Mouse (Mus musculus): ENCODE data around the gene Dpep2nb.

DNA sequence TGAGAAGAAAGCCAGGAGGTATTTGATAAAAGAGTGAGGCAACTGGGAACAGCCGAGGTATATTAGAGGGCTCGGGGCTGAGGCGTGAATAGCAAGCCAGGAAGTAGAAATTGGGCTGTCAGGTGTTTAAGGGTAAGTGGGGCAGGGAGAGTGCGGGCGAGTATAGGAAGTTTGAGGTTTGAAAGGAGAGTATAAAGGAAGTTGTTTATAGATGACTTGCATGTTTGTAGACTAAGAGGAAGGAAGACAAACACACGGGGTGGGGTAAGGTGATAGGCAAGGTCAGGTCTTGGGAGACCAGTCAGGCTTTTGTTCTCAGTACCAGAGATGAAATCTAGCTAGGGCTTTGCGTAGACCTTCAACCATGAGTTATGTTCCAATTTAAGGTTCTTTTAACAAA, 11.4 kb upstream of the Dpep2nb start:
- no peak for TF ChIP-seq CTCF (conservative IDR thresholded peaks at IDR 0.05 in 1 of 2, IDR thresholded peaks at IDR 0.05 in 1 of 2; ENCODE audit: low read depth in 2 of 2, low read length in 2 of 2)
- TF ChIP-seq RCOR1 (conservative IDR thresholded peaks at IDR 0.05; ENCODE audit: low read depth, low read length) = no peak
- TF ChIP-seq POLR2A (IDR thresholded peaks at IDR 0.05; ENCODE audit: low read depth, low read length) = no peak
- TF ChIP-seq POLR2AphosphoS2 (IDR thresholded peaks at IDR 0.05; ENCODE audit: low read depth, low read length) = no peak
- no peak for TF ChIP-seq MEF2A (IDR thresholded peaks at IDR 0.05; ENCODE audit: borderline replicate concordance, low read depth, low read length)
- TF ChIP-seq ETS1 (conservative IDR thresholded peaks at IDR 0.05; ENCODE audit: low read depth, low read length) = no peak
- TF ChIP-seq USF1 (IDR thresholded peaks at IDR 0.05; ENCODE audit: low read depth, low read length) = no peak
- no peak for TF ChIP-seq USF2 (conservative IDR thresholded peaks at IDR 0.05; ENCODE audit: low read depth, low read length)
- TF ChIP-seq TBP (conservative IDR thresholded peaks at IDR 0.05; ENCODE audit: low read depth, low read length) = no peak
- no peak for TF ChIP-seq SMC3 (IDR thresholded peaks at IDR 0.05; ENCODE audit: low read depth, low read length)
- TF ChIP-seq EP300 (IDR thresholded peaks at IDR 0.05; ENCODE audit: low read length) = no peak
- no peak for TF ChIP-seq MAX (IDR thresholded peaks at IDR 0.05; ENCODE audit: low read length)
- no peak for TF ChIP-seq E2F4 (IDR thresholded peaks at IDR 0.05; ENCODE audit: insufficient replicate concordance, low read depth, low read length)
